Mouse (Mus musculus): Measurements from ENCODE around the gene 1700029I15Rik. TPM values are rescaled to one million over a fixed set of nuclear protein-coding genes. Genes with fewer than 3 reads are reported as not detected.

1700029I15Rik gene
- polyA plus RNA-seq, 1 experiment from 2014 or later: 1.9 TPM

- WGBS (ENCODE audit: insufficient replicate concordance): 58% methylated on average over 6 of the region's 6 CpGs
- H3K27ac ChIP-seq (ENCODE audit: low read depth): peak overlapping the region; percentile 89
- no peak for TF ChIP-seq CTCF (IDR thresholded peaks at IDR 0.05; ENCODE audit: low read depth)
- TF ChIP-seq EP300 (IDR thresholded peaks at IDR 0.05; ENCODE audit: low read depth): no peak
- peak overlapping the region; percentile 85 for H3K4me3 ChIP-seq (ENCODE audit: low read depth, low read length)
- H3K4me2 ChIP-seq (ENCODE audit: low read depth, low read length): peak overlapping the region; percentile 95
- no peaks in the 10 kb centered on the region for H3K9me3 ChIP-seq (ENCODE audit: low read length)
- peaks cover 18% of the 10 kb centered on the region for H3K4me1 ChIP-seq (ENCODE audit: insufficient read depth)
- H3K9ac ChIP-seq (replicated peaks): peak overlapping the region; percentile 83
- H3K36me3 ChIP-seq (replicated peaks; ENCODE audit: insufficient read depth, low read length): peaks cover 42% of the 10 kb centered on the region
- peak; percentile 54 for DNase-seq
- H3K27me3 ChIP-seq (ENCODE audit: insufficient read depth, low read length): 0 out of 2 replicates have a peak, but pooled peaks cover under 1% of the 10 kb centered on the region
- peak; percentile 53 for ATAC-seq
These were observed 6.0 kb upstream of the 1700029I15Rik start for GRCm38 (mm10) chr2:92376300-92376699.

DNA sequence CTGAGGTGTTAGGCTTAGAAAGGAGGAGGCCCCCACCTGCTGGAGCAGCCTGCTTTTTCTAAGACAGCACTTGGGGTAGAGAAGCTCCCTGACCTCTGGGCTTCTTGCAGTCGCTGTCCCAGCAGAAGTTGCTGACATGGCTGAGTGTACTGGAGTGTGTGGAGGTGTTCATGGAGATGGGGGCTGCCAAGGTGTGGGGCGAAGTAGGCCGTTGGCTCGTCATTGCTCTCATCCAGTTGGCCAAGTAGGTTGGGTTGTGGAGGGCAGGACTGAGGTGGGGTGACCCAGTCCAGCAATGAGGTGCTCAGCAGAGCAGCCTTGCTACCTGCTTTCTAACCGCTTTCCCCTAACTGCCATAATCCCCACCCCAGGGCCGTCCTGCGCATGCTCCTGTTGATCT is 5.0 kb upstream of the 1700029I15Rik start:
- Histone ChIP-seq H3K27ac (ENCODE audit: low read depth) (no peak overlapping the region), H3K4me2 (ENCODE audit: low read depth, low read length) (no peak overlapping the region), H3K36me3 (replicated peaks; ENCODE audit: insufficient read depth, low read length) (peaks cover 49% of the 10 kb centered on the region), H3K27me3 (ENCODE audit: insufficient read depth, low read length) (no peaks in the 10 kb centered on the region), H3K4me1 (ENCODE audit: insufficient read depth) (peaks cover 14% of the 10 kb centered on the region), H3K9ac (replicated peaks) (no peak overlapping the region), H3K4me3 (ENCODE audit: low read depth, low read length) (no peak overlapping the region), H3K9me3 (ENCODE audit: low read length) (no peaks in the 10 kb centered on the region)
- TF ChIP-seq CTCF (IDR thresholded peaks at IDR 0.05; ENCODE audit: low read depth) (no peak), EP300 (IDR thresholded peaks at IDR 0.05; ENCODE audit: low read depth) (no peak)
- 93% methylated on average over 7 of the region's 7 CpGs for WGBS (ENCODE audit: insufficient replicate concordance)
- ATAC-seq (no peak), DNase-seq (no peak)

DNA sequence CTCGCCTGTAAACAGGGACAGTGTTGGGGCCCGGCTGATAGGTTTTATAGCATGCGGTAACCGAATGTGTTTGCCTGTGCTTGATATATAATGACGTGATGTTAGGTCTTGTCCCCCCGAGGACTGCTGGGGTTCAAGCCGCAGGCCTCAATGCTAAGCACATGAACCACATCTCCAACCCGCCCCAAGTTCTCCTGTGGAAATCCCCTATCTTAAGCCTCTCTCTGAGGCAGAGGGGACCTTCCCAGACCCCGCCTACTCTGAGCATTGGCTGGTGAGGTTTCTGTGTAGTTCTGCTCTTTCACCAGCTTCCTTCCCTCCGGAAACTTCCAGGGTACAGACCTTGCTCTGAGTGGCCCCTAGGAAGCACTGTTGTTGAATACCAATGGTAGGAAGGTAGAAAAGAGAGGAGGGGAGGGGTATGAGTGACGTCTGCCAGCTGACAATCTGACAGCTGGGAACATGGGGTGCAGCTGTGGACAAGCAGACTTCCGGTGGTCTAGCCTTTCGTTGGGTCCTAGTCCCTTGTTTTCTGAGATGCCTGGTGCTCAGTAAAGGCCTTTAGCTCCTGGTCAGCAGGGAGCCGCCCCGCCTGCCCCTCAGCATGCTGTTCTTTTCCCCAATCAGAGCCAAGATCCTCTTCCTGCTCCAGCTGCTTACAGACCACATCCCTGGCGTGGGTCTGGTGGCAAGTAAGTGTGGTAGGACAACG is 2.4 kb upstream of the 1700029I15Rik start:
- TF ChIP-seq CTCF (IDR thresholded peaks at IDR 0.05; ENCODE audit: low read depth): no peak
- TF ChIP-seq EP300 (IDR thresholded peaks at IDR 0.05; ENCODE audit: low read depth): no peak
- Histone ChIP-seq H3K36me3 (replicated peaks; ENCODE audit: insufficient read depth, low read length) (peaks cover 53% of the 10 kb centered on the region), H3K9me3 (ENCODE audit: low read length) (no peaks in the 10 kb centered on the region), H3K27me3 (ENCODE audit: insufficient read depth, low read length) (no peaks in the 10 kb centered on the region), H3K4me1 (ENCODE audit: insufficient read depth) (peaks cover 10% of the 10 kb centered on the region), H3K9ac (replicated peaks) (no peak overlapping the region), H3K4me2 (ENCODE audit: low read depth, low read length) (no peak overlapping the region), H3K27ac (ENCODE audit: low read depth) (no peak overlapping the region), H3K4me3 (ENCODE audit: low read depth, low read length) (no peak overlapping the region)
- WGBS (ENCODE audit: insufficient replicate concordance): 79% methylated on average over 17 of the region's 17 CpGs
- DNase-seq (no peak), ATAC-seq (no peak)

GRCm38 (mm10) chr2:92380495-92381050 is 1.8 kb upstream of the 1700029I15Rik start:
- H3K9me3 ChIP-seq (ENCODE audit: low read length): no peaks in the 10 kb centered on the region
- WGBS (ENCODE audit: insufficient replicate concordance): 74% methylated on average over 6 of the region's 6 CpGs
- no peak overlapping the region for H3K27ac ChIP-seq (ENCODE audit: low read depth)
- H3K27me3 ChIP-seq (ENCODE audit: insufficient read depth, low read length): no peaks in the 10 kb centered on the region
- H3K4me1 ChIP-seq (ENCODE audit: insufficient read depth): peaks cover 10% of the 10 kb centered on the region
- no peak overlapping the region for H3K9ac ChIP-seq (replicated peaks)
- H3K4me3 ChIP-seq (ENCODE audit: low read depth, low read length): no peak overlapping the region
- TF ChIP-seq EP300 (IDR thresholded peaks at IDR 0.05; ENCODE audit: low read depth): no peak
- TF ChIP-seq CTCF (IDR thresholded peaks at IDR 0.05; ENCODE audit: low read depth): no peak
- H3K4me2 ChIP-seq (ENCODE audit: low read depth, low read length): no peak overlapping the region
- ATAC-seq (no peak), DNase-seq (no peak)
- peaks cover 53% of the 10 kb centered on the region for H3K36me3 ChIP-seq (replicated peaks; ENCODE audit: insufficient read depth, low read length)

GRCm38 (mm10) chr2:92381161-92381560 is 1.2 kb upstream of the 1700029I15Rik start:
- TF ChIP-seq CTCF (IDR thresholded peaks at IDR 0.05; ENCODE audit: low read depth) (no peak), EP300 (IDR thresholded peaks at IDR 0.05; ENCODE audit: low read depth) (no peak)
- Histone ChIP-seq H3K4me3 (ENCODE audit: low read depth, low read length) (no peak overlapping the region), H3K36me3 (replicated peaks; ENCODE audit: insufficient read depth, low read length) (peaks cover 53% of the 10 kb centered on the region), H3K4me1 (ENCODE audit: insufficient read depth) (peaks cover 4% of the 10 kb centered on the region; the same call in 1 of the 2 replicates), H3K9me3 (ENCODE audit: low read length) (no peaks in the 10 kb centered on the region), H3K27me3 (ENCODE audit: insufficient read depth, low read length) (no peaks in the 10 kb centered on the region), H3K4me2 (ENCODE audit: low read depth, low read length) (no peak overlapping the region), H3K9ac (replicated peaks) (no peak overlapping the region), H3K27ac (ENCODE audit: low read depth) (no peak overlapping the region)
- ATAC-seq (no peak), DNase-seq (no peak)
- 77% methylated on average over 5 of the region's 5 CpGs for WGBS (ENCODE audit: insufficient replicate concordance)

DNA sequence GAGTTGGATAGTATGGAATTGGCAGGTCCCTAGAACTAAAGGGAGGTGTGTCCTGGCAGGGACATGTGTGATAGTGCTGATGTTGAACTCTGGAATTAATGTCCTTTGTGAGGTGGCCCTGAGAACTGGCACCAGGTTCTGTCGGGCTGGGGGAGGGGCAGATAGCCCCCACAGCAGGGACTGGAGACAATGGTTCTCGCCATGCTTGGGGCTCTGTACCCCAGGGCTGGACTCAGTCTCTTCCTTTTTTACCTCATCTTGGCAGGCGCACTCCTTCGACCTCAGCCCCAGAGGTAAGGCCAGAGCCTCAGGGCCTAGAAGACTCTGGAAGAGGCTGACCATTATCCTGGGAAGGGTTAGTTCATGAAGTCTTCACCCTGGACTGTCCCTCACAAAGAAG is 421 bp downstream of the 1700029I15Rik start:
- Histone ChIP-seq H3K27ac (ENCODE audit: low read depth) (no peak overlapping the region), H3K9me3 (ENCODE audit: low read length) (no peaks in the 10 kb centered on the region), H3K4me2 (ENCODE audit: low read depth, low read length) (no peak overlapping the region), H3K9ac (replicated peaks) (no peak overlapping the region), H3K27me3 (ENCODE audit: insufficient read depth, low read length) (peaks cover 6% of the 10 kb centered on the region; the same call in 1 of the 2 replicates), H3K36me3 (replicated peaks; ENCODE audit: insufficient read depth, low read length) (peaks cover 47% of the 10 kb centered on the region), H3K4me3 (ENCODE audit: low read depth, low read length) (no peak overlapping the region), H3K4me1 (ENCODE audit: insufficient read depth) (no peaks in the 10 kb centered on the region)
- TF ChIP-seq EP300 (IDR thresholded peaks at IDR 0.05; ENCODE audit: low read depth): no peak
- TF ChIP-seq CTCF (IDR thresholded peaks at IDR 0.05; ENCODE audit: low read depth): no peak
- ATAC-seq: no peak
- WGBS (ENCODE audit: insufficient replicate concordance): 80% methylated on average over 4 of the region's 4 CpGs
- DNase-seq: no peak

All from liver, postnatal 0 days (tissue).